Mouse (Mus musculus) adrenal gland, adult 10 weeks (tissue): ENCODE results near the gene Fabp2. TPM values are rescaled to one million over a fixed set of nuclear protein-coding genes. Genes with fewer than 3 reads are reported as not detected.

ENCODE experiments used
- polyA plus RNA-seq: library from polyadenylated mRNA; stranded (reverse); fragments of 350-450 nt; fragmentation: Illumina TruSeq; extraction: RNeasy Lipid Tissue Mini Kit (QIAGEN cat#74804); gene quantifications from one replicate; pipeline ENCODE4 v1.2.3, GENCODE M21; 2014; ENCODE audit warnings: low read depth, low replicate concordance

Fabp2 gene
- polyA plus RNA-seq = not detected

GRCm38 (mm10) chr3:122894772-122895171, at the start of gene Fabp2:
Gene Fabp2 (plus strand): TSS chr3:122895072.

DNA sequence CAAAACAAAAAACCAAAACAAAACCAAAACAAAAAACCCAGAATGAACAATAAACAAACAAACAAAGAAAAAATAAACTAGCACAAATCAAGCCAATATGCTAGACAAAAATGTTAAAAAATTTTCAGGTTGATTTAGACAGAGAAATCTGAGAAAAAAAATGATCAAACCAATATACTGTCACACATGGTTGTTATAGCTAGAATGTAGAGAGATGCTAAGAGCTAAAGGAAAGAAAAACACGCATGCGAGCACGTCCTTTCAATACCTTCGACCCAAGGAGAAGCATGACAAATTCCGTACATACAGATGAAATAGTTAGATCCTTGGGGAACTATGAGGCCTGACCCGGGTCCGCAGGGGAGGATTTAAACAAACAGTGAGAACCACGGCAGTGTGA, 24.4 kb downstream of the Fabp2 start, which contains the start of gene Gm10959:
Gene Gm10959 (minus strand): TSS at position 101 of the 400 bp plus-strand sequence.

DNA sequence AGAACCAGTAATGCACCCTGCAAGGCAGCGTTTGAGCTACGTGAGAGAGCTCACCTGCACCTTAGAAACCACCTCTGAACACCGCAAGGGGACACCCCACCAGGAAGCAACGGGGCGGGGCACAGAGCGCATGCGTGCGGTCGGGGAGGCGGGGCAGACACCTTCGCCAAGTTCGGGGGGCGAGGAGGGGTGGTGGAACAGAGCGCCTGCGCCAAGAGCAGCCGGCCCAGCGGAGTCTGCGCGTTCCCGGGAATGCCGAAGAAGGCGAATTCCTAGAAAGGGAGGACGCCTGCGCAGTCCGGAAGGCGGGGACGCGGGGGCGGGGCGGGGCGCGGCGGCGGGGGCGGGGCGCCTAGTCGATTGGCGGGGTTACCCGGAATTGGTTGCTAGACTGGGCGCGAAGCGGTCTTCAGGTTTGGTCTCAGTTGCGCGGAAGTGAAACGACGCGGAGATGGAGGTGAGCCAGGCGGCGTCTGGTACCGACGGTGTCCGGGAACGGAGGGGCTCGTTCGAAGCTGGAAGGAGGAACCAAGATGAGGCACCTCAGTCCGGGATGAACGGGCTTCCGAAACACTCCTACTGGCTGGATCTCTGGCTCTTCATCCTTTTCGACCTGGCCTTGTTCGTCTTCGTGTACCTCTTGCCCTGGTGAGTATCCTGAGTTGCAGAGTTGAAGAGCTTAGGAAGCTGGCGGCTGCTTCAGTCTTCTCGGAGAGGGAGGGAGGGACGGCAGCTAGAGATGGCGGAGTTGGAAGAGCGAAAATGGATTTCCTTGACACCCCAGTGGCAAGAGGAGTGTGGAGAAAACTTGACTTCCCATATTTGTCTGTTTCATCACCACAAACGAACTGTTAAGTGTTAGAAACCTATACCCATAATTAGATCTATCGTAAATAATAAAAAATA, 29.4 kb downstream of the Fabp2 start, which contains the start of gene 1810037I17Rik:
Gene 1810037I17Rik (plus strand): TSS at position 195 of the 906 bp plus-strand sequence.

Other genes with a start within 250 kb of the Fabp2 start
- gene Pde5a, start 166.1 kb upstream of the Fabp2 start, polyA plus RNA-seq = 132 TPM
- not detected for gene Gm10959, start 24.3 kb downstream of the Fabp2 start, polyA plus RNA-seq
- gene 1810037I17Rik, start 29.1 kb downstream of the Fabp2 start, polyA plus RNA-seq = 46.0 TPM
- 46.5 TPM for gene Usp53, start 89.4 kb downstream of the Fabp2 start, polyA plus RNA-seq
- gene Myoz2, start 139.9 kb downstream of the Fabp2 start, polyA plus RNA-seq = not detected